Mouse (Mus musculus): ENCODE measurements around the gene Zbtb8b.
"Not testable (repeated sequence)": the region's sequence is repeated elsewhere in the genome, so short reads cannot be mapped to it uniquely, and the experiment has no call there.

The Zbtb8b gene

GRCm38 (mm10) chr4:129440340-129441063, at the start of gene Zbtb8b:
TSS of gene Zbtb8b (minus strand) at chr4:129440853.
- DNase-seq = peak; percentile 24

- no peak for DNase-seq
Observed at GRCm38 (mm10) chr4:129481090-129481489, 40.4 kb upstream of the Zbtb8b start.

GRCm38 (mm10) chr4:129479863-129480262, 39.2 kb upstream of the Zbtb8b start:
- no peak for DNase-seq

GRCm38 (mm10) chr4:129476047-129476446, 35.4 kb upstream of the Zbtb8b start:
- no peak for DNase-seq

- no peak for DNase-seq
Observed at GRCm38 (mm10) chr4:129464286-129464815, 23.7 kb upstream of the Zbtb8b start.

- DNase-seq = no peak
Observed at GRCm38 (mm10) chr4:129463097-129464059, 22.7 kb upstream of the Zbtb8b start.

GRCm38 (mm10) chr4:129462118-129462517, 21.5 kb upstream of the Zbtb8b start:
- DNase-seq = no peak

GRCm38 (mm10) chr4:129461183-129461960, 20.7 kb upstream of the Zbtb8b start, which contains the start of gene Bsdc1:
TSS of gene Bsdc1 (plus strand) at chr4:129461581.
- peak; percentile 100 for DNase-seq

- DNase-seq = peak; percentile 16
Observed at GRCm38 (mm10) chr4:129460827-129461182, 20.2 kb upstream of the Zbtb8b start.

GRCm38 (mm10) chr4:129459726-129460125, 19.1 kb upstream of the Zbtb8b start:
- no peak for DNase-seq

GRCm38 (mm10) chr4:129457311-129457710, 16.7 kb upstream of the Zbtb8b start:
- DNase-seq = not testable (repeated sequence)

- no peak for DNase-seq
Observed at GRCm38 (mm10) chr4:129456126-129456525, 15.5 kb upstream of the Zbtb8b start.

GRCm38 (mm10) chr4:129455265-129455664, 14.6 kb upstream of the Zbtb8b start:
- peak; percentile 70 for DNase-seq

- DNase-seq = no peak
Observed at GRCm38 (mm10) chr4:129451471-129452169, 11.0 kb upstream of the Zbtb8b start.

- no peak for DNase-seq
Observed at GRCm38 (mm10) chr4:129450851-129451250, 10.2 kb upstream of the Zbtb8b start.

- no peak for DNase-seq
Observed at GRCm38 (mm10) chr4:129448713-129449112, 8.1 kb upstream of the Zbtb8b start.

GRCm38 (mm10) chr4:129447778-129448563, 7.3 kb upstream of the Zbtb8b start:
- DNase-seq = no peak

- DNase-seq = no peak
Observed at GRCm38 (mm10) chr4:129447360-129447759, 6.7 kb upstream of the Zbtb8b start.

GRCm38 (mm10) chr4:129441145-129441544, 492 bp upstream of the Zbtb8b start:
- no peak for DNase-seq

GRCm38 (mm10) chr4:129418321-129418720, 22.3 kb downstream of the Zbtb8b start:
- DNase-seq = no peak

GRCm38 (mm10) chr4:129416478-129416877, 24.2 kb downstream of the Zbtb8b start:
- no peak for DNase-seq
